Mouse (Mus musculus) kidney, postnatal 0 days (tissue): Measurements from ENCODE around the gene Asic2. TPM values are rescaled to one million over a fixed set of nuclear protein-coding genes. Genes with fewer than 3 reads are reported as not detected.

Source experiments
- ATAC-seq: fragments of 200-750 bp; cut with Nextera tagmentation; replicated peaks from 2 replicates; pipeline ENCODE4 v1.8.0; 2017; ENCODE audit warnings: low read depth, moderate number of reproducible peaks, moderate TSS enrichment, moderate library complexity; ENCODE audit not compliant: low FRiP score
- DNase-seq: peaks from one replicate; pipeline ENCODE4 v3.0.0-alpha.2; 2016; ENCODE audit warnings: low spot score
- H3K27ac ChIP-seq: fragments of 300-500 bp; sonication (generic); 2 replicates; pipeline ENCODE4 v1.5.1; 2014; ENCODE audit warnings: mild to moderate bottlenecking
- H3K27me3 ChIP-seq: fragments of 300-500 bp; sonication (generic); 2 replicates; pipeline ENCODE4 v1.6.1; 2014; ENCODE audit warnings: low read length, mixed read lengths; ENCODE audit not compliant: insufficient read depth
- H3K36me3 ChIP-seq: fragments of 300-500 bp; sonication (generic); 2 replicates; pipeline ENCODE4 v1.6.1; 2014; ENCODE audit warnings: low read length, mixed read lengths; ENCODE audit not compliant: insufficient read depth
- H3K4me1 ChIP-seq: fragments of 300-500 bp; sonication (generic); replicated peaks from 2 replicates; pipeline ENCODE4 v1.6.1; 2014; ENCODE audit warnings: antibody characterized with exemption, low read length, mixed read lengths; ENCODE audit not compliant: insufficient read depth
- H3K4me2 ChIP-seq: fragments of 300-500 bp; sonication (generic); 2 replicates; pipeline ENCODE4 v1.6.1; 2014; ENCODE audit warnings: mild to moderate bottlenecking, low read length, moderate library complexity, mixed read lengths
- H3K4me3 ChIP-seq: fragments of 300-500 bp; sonication (generic); replicated peaks from 2 replicates; pipeline ENCODE4 v1.5.1; 2014; ENCODE audit warnings: low read depth, low read length
- H3K9ac ChIP-seq: fragments of 300-500 bp; sonication (generic); 2 replicates; pipeline ENCODE4 v1.6.1; 2014; ENCODE audit warnings: low read depth, low read length
- H3K9me3 ChIP-seq: fragments of 300-500 bp; sonication (generic); replicated peaks from 2 replicates; pipeline ENCODE4 v1.6.1; 2016; ENCODE audit warnings: low read length, inconsistent platforms, mixed read lengths
- CTCF ChIP-seq: IDR thresholded peaks from 2 replicates; pipeline ENCODE4 v1.5.1; 2016; ENCODE audit warnings: antibody characterized with exemption, low read depth, mild to moderate bottlenecking, moderate library complexity
- WGBS: fragments of 180-500 bp; shearing (Covaris S2); extraction: QIAGEN DNeasy Blood & Tissue Kit; methylation state at CpG from one replicate; pipeline ENCODE4 v1.1.7; 2014; 5-methylcytosine and 5-hydroxymethylcytosine counted together
- polyA plus RNA-seq: library from polyadenylated mRNA; unstranded; fragments of >200 nt; fragmentation: Nextera tagmentation; extraction: Ambion mirVana; gene quantifications from 2 replicates; pipeline ENCODE4 v1.2.1, GENCODE M21; 2015

Asic2 gene
- polyA plus RNA-seq, 1 experiment from 2014 or later = 2.6 TPM

DNA sequence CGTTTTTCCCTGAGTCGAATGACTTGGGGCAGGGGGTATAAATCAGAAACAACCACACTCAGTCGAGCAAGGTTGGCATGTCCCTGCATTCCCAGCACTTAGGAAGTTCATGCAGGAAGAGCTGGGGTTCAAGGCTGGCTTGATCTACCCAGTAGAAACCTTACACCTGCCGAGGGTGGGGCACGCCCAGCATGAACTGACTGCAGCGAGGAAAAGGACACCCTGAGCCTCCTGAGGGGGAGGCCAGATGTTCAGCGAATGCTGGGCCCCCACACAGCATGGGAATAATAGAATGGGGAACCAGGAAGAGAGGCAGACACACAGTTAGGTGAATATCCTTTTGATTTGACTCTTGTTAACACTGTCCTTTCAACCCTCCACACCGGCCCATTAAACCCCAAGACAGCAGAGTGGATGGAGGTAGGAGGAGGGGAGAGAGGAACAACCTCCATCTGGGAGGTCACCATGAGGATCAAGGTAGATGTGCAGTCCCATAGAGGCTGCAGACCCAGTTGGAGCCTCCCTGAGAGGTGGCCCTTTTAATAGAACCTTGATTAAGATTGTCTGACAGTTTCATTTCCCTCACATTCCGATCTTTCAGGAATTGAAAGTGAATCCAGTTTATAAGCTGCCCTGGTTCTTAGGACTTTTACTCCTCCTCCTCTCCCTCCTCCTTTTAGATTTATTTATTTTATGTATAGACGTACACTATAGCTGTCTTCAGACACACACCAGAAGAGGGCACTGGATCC lies 354.2 kb downstream of the Asic2 start:
- ATAC-seq (no peak), DNase-seq (no peak)
- WGBS = 15% methylated on average over 10 of the region's 10 CpGs
- H3K9ac ChIP-seq = no peak overlapping the region
- H3K27ac ChIP-seq = no peak overlapping the region
- peaks cover 9% of the 10 kb centered on the region; the same call in 1 of the 2 replicates for H3K4me1 ChIP-seq
- no peak for TF ChIP-seq CTCF
- H3K27me3 ChIP-seq = no peaks in the 10 kb centered on the region
- H3K36me3 ChIP-seq = no peaks in the 10 kb centered on the region
- no peaks in the 10 kb centered on the region for H3K9me3 ChIP-seq
- peak overlapping the region; percentile 10; the same call in 1 of the 2 replicates for H3K4me3 ChIP-seq
- H3K4me2 ChIP-seq = peak overlapping the region; percentile 62

DNA sequence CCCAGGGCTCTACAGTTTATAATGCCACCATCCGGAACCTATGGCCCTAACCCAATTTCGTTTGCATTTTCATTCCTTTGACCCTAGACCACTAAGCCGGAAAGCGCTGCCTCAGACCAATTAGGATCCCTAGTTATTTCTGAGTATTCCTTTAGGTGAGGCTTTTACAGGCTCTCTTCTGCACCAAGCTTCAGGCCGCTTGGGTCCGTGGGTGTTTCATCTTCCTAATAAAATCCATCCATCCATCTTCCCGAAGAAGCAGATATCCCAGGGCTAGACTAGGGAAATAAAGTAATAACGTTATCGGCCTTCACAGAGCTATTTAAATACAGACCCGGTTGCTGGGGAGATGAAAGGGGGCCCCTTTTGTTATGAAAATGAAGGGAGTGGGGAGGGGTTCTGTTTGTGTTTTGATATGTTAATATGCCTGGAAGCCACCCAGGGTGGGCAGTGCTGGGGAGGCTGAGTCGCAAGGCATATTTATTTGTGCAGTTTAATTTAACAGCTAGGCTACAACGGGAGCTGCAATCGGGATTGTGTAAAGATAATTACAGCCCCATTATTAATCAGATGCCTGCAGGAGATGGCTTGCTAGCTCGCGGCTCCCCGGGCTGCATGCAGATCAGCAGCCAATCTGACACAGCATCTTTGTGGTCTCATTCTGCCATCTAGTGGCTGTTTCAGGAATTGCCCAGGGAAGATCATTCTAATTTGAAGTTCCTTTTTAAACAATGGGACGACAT lies 355.3 kb downstream of the Asic2 start:
- Histone ChIP-seq H3K4me3 (0 out of 2 replicates have a peak overlapping the region, but pooled peaks have one; percentile 27), H3K4me1 (peaks cover 9% of the 10 kb centered on the region; the same call in 1 of the 2 replicates), H3K9ac (no peak overlapping the region), H3K4me2 (peak overlapping the region; percentile 62), H3K36me3 (no peaks in the 10 kb centered on the region), H3K27ac (no peak overlapping the region), H3K9me3 (no peaks in the 10 kb centered on the region), H3K27me3 (no peaks in the 10 kb centered on the region)
- peak; percentile 89 for DNase-seq
- 3% methylated on average over 17 of the region's 17 CpGs for WGBS
- ATAC-seq = no peak
- peak; percentile 97 for TF ChIP-seq CTCF

DNA sequence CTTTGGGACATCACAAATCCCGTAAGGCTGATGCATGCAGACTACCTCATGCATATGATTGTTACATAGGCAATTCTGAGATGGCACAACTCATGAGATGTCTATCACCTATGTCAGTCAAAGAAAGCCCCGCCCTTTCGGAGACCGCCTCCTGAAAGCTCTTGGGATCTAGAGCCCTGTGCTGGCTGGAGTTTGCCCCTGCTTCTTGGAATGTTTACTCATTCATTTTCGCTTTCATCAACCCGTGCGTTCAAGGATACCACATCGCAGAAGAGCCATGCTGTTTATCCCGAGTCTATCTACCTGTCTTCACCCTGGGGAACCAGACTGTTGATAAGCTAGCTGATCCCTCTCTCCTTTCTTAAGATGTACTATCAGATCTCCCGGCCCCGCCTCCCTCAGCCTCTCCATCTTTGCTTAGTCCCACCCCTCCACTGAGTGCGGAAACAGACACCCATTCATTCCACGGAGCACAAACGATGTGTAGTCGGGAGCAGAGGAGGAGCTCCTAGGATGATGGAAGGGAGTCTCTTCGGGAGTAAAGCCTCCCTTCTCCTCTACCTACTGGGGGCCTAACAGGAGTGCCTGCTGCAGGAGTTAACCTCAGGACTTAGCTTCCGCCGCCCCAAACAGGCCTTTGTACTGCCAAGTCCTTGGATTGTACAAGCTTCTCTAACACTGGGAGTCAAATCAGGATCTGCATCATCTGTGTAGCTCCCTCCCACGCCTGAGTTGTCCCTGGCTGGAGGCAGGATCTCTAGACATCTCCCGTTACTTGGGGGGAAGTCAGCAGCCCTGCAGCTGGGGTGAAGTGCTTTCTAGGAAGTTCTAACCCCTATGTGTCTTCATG lies 356.1 kb downstream of the Asic2 start:
- DNase-seq = peak; percentile 62
- Histone ChIP-seq H3K4me2 (peak overlapping the region; percentile 62), H3K9me3 (no peaks in the 10 kb centered on the region), H3K4me1 (peaks cover 9% of the 10 kb centered on the region; the same call in 1 of the 2 replicates), H3K27me3 (no peaks in the 10 kb centered on the region), H3K4me3 (peak overlapping the region; percentile 27), H3K27ac (no peak overlapping the region), H3K36me3 (no peaks in the 10 kb centered on the region), H3K9ac (peak overlapping the region; percentile 35)
- ATAC-seq = no peak
- no peak for TF ChIP-seq CTCF
- WGBS = 12% methylated on average over 20 of the region's 20 CpGs

DNA sequence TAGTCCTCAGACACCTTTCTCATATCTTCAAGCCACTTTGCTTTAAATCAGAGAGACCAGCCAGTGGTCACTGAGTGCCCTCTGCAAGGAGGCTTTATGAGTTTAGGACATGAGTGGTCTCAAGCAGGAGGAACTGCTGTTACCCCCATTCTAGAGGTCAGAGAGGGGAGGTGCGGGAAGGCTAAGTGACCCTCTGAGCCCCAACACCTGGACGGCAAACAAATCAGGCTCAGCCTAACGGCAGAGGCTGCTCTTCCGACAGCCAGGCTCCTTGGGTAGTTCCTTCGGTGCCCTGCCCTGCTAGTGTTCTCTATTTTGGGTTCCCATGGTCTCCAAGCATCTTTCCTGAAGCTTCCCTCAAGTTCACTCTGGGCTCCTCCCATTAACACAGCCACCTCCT lies 357.8 kb downstream of the Asic2 start:
- ATAC-seq = no peak
- Histone ChIP-seq H3K27ac (no peak overlapping the region), H3K4me3 (no peak overlapping the region), H3K4me1 (peaks cover 9% of the 10 kb centered on the region; the same call in 1 of the 2 replicates), H3K36me3 (no peaks in the 10 kb centered on the region), H3K27me3 (no peaks in the 10 kb centered on the region), H3K9ac (no peak overlapping the region), H3K4me2 (no peak overlapping the region), H3K9me3 (no peaks in the 10 kb centered on the region)
- DNase-seq = no peak
- 67% methylated on average over 5 of the region's 5 CpGs for WGBS
- no peak for TF ChIP-seq CTCF

DNA sequence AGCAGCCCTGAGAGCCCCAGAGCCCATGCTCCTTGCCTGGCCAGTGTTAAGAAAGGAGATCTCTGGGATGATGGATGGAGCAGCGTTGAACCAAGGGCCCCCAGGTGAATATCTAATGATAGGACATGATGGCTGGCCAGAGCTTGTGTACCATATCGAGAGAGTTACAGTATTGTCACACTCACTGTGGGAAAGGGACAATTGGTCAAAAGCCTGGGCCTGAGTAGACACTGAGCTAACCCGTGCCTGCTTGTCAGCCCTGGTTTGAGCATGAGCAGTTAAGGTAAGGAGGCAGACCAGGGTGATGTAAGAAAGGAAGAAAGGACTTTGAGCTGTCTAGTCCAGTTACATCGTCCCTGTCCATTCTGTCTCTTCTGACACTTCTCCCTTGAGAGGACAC lies 365.3 kb downstream of the Asic2 start:
- TF ChIP-seq CTCF = no peak
- Histone ChIP-seq H3K4me2 (no peak overlapping the region), H3K4me1 (no peaks in the 10 kb centered on the region), H3K36me3 (no peaks in the 10 kb centered on the region), H3K27me3 (no peaks in the 10 kb centered on the region), H3K9me3 (no peaks in the 10 kb centered on the region), H3K9ac (no peak overlapping the region), H3K4me3 (no peak overlapping the region), H3K27ac (no peak overlapping the region)
- DNase-seq (no peak), ATAC-seq (no peak)
- WGBS = 70% methylated on average over 4 of the region's 4 CpGs

DNA sequence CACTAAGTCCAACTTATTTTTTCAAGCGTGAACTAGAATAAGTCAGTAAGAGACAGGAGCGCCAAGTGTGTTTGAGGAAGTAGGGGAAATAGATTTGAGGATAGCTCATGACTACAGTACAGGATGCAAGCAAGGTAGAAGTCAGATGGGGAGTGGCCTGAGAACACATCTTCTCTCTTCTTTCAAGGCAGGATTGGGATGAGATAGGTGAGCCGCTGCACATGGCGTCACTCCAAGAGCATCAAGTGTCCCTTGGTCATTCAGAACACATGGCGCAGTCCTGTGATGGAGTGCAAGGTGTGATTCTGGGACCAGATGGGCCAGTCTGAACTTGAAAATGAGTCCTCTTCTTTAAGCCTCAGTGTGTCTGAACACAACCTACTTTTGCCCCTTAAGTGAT lies 366.5 kb downstream of the Asic2 start:
- Histone ChIP-seq H3K9me3 (no peaks in the 10 kb centered on the region), H3K36me3 (no peaks in the 10 kb centered on the region), H3K4me3 (no peak overlapping the region), H3K27me3 (no peaks in the 10 kb centered on the region), H3K4me2 (no peak overlapping the region), H3K9ac (no peak overlapping the region), H3K4me1 (no peaks in the 10 kb centered on the region), H3K27ac (no peak overlapping the region)
- 89% methylated on average over 5 of the region's 5 CpGs for WGBS
- ATAC-seq = no peak
- TF ChIP-seq CTCF = no peak
- DNase-seq = no peak
